Mouse (Mus musculus) myocyte (in vitro differentiated cells): ENCODE results near the gene Fdx1. TPM values are rescaled to one million over a fixed set of nuclear protein-coding genes. Genes with fewer than 3 reads are reported as not detected.

Experiments used
- H3K27me3 ChIP-seq: one replicate; pipeline ENCODE4 v1.6.1; 2011; ENCODE audit not compliant: control insufficient read depth, insufficient read depth, insufficient read length
- H3K36me3 ChIP-seq: one replicate; pipeline ENCODE4 v1.6.1; 2011; ENCODE audit not compliant: control insufficient read depth, insufficient read depth
- H3K4me2 ChIP-seq: one replicate; pipeline ENCODE4 v1.6.1; 2011; ENCODE audit warnings: low read depth, control low read depth
- H3K4me3 ChIP-seq: one replicate; pipeline ENCODE4 v1.5.1; 2011; ENCODE audit warnings: mild to moderate bottlenecking, control low read depth, moderate library complexity
- H3K79me2 ChIP-seq: one replicate; pipeline ENCODE4 v1.6.1; 2011; ENCODE audit not compliant: control insufficient read depth, insufficient read depth
- H3ac ChIP-seq: one replicate; pipeline ENCODE4 v1.6.1; 2011; ENCODE audit not compliant: control insufficient read depth, insufficient read length
- CEBPB ChIP-seq: IDR thresholded peaks from 2 replicates; pipeline ENCODE4 v1.6.1; 2011; ENCODE audit warnings: mild to moderate bottlenecking, moderate library complexity; ENCODE audit not compliant: poor library complexity, insufficient read depth, severe bottlenecking
- E2F4 ChIP-seq: IDR thresholded peaks from one replicate; pipeline ENCODE4 v1.6.1; 2011; ENCODE audit warnings: mild to moderate bottlenecking, control low read depth, moderate library complexity; ENCODE audit not compliant: insufficient read depth
- MAX ChIP-seq: IDR thresholded peaks from one replicate; pipeline ENCODE4 v1.6.1; 2011; ENCODE audit warnings: low read depth, mild to moderate bottlenecking, control low read depth
- MYOD1 ChIP-seq, 3 experiments: IDR thresholded peaks; one replicate each; pipeline ENCODE4 v1.6.1; 2011; ENCODE audit warnings: control low read depth in 2 of 3, low read depth in 2 of 3, mild to moderate bottlenecking in 2 of 3, moderate library complexity in 1 of 3; ENCODE audit not compliant: insufficient read length in 2 of 3, control insufficient read depth in 1 of 3
- MYOG ChIP-seq, 3 experiments: IDR thresholded peaks; one replicate each; pipeline ENCODE4 v1.6.1; 2011; ENCODE audit warnings: control low read depth in 2 of 3, low read depth in 2 of 3, mild to moderate bottlenecking in 2 of 3; ENCODE audit not compliant: insufficient read length in 2 of 3, control insufficient read depth in 1 of 3, insufficient read depth in 1 of 3
- POLR2A ChIP-seq: IDR thresholded peaks from one replicate; pipeline ENCODE4 v1.6.1; 2011; ENCODE audit warnings: low read depth, mild to moderate bottlenecking, control low read depth, moderate library complexity; ENCODE audit not compliant: insufficient read length
- POLR2AphosphoS2 ChIP-seq: IDR thresholded peaks from one replicate; pipeline ENCODE4 v1.6.1; 2011; ENCODE audit warnings: low read depth, control low read depth; ENCODE audit not compliant: insufficient read length
- REST ChIP-seq: IDR thresholded peaks from one replicate; pipeline ENCODE4 v1.6.1; 2011; ENCODE audit warnings: mild to moderate bottlenecking, control low read depth, moderate library complexity; ENCODE audit not compliant: insufficient read depth, insufficient read length
- SRF ChIP-seq: IDR thresholded peaks from one replicate; pipeline ENCODE4 v1.6.1; 2011; ENCODE audit warnings: low read depth; ENCODE audit not compliant: control insufficient read depth, insufficient read length
- TCF12 ChIP-seq: IDR thresholded peaks from one replicate; pipeline ENCODE4 v1.6.1; 2011; ENCODE audit warnings: mild to moderate bottlenecking, control low read depth; ENCODE audit not compliant: poor library complexity, insufficient read depth, severe bottlenecking
- TCF3 ChIP-seq: IDR thresholded peaks from one replicate; pipeline ENCODE4 v1.6.1; 2011; ENCODE audit warnings: low read depth, control low read depth; ENCODE audit not compliant: insufficient read length
- USF1 ChIP-seq: IDR thresholded peaks from one replicate; pipeline ENCODE4 v1.6.1; 2011; ENCODE audit warnings: low read depth, mild to moderate bottlenecking, control low read depth, moderate library complexity
- polyA plus RNA-seq: library from polyadenylated mRNA; unstranded; fragments of >200 nt; fragmentation: generic; extraction: Trizol; gene quantifications from one replicate; pipeline ENCODE4 v1.2.1, GENCODE M21; 2012; ENCODE audit warnings: missing spikeins

Fdx1 gene
- polyA plus RNA-seq, 1 experiment: 16.0 TPM

DNA sequence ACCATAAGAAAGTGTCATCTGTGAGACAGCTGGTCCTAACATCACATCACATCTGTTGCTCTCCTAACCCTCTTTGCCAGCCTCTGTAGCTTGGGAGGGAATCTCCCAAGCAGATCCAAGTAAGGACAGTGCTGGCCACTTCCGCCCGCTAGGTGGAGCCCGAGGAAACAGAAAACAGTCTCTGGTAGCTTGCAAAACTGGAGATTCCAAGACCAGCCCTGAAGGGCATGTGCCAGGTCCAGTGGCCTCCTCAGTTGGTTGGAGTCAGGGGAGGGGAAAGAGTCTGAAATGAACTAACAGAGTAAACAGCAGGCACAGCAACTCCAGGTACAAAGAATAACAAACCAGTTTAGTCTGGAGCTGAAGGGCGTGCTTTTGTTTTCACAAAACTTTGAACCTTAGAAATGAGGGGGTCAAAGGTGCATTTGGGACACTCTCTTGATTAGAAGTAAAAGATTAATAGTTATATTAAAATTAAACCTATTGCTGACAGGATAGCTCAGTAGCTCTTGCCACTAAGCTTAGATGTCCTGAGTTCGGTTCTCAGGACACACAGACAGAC, 14.2 kb upstream of the Fdx1 start:
- TF ChIP-seq POLR2AphosphoS2: no peak
- no peak for TF ChIP-seq CEBPB

DNA sequence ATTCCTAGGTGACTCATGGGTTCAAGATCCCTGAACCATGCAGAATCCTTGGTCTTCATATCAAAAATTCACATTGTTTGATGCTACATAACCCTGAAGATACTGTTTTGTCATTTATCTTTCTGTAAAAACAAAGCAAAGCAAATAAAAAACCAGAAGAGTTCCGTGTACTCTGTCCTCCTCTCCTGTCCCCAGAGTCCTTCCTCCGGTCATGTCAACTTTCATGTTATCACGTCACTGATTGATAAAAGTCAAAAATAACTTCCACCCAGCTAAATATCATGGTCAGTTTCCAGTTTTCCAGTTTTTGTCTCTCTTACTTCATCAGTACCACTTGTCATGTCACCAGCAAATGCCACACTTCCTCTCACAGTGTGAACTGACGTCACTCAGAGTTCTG, 11.5 kb upstream of the Fdx1 start:
- no peak for TF ChIP-seq MYOG (IDR thresholded peaks at IDR 0.05; ENCODE audit: control insufficient read depth in 1 of 3, insufficient read depth in 1 of 3, insufficient read length in 2 of 3, low read depth in 2 of 3)
- no peak for TF ChIP-seq MYOD1 (IDR thresholded peaks at IDR 0.05; ENCODE audit: control insufficient read depth in 1 of 3, insufficient read length in 2 of 3, low read depth in 2 of 3)
- TF ChIP-seq CEBPB: no peak
- TF ChIP-seq POLR2A: no peak
- H3K4me3 ChIP-seq: no peak overlapping the region

More for the DNA sequence above, 14.2 kb upstream of the Fdx1 start:
- H3K4me3 ChIP-seq: no peak overlapping the region
- H3ac ChIP-seq: no peak overlapping the region
- no peaks in the 10 kb centered on the region for H3K36me3 ChIP-seq
- no peaks in the 10 kb centered on the region for H3K27me3 ChIP-seq
- H3K4me2 ChIP-seq: no peak overlapping the region
- H3K79me2 ChIP-seq: no peaks in the 10 kb centered on the region

DNA sequence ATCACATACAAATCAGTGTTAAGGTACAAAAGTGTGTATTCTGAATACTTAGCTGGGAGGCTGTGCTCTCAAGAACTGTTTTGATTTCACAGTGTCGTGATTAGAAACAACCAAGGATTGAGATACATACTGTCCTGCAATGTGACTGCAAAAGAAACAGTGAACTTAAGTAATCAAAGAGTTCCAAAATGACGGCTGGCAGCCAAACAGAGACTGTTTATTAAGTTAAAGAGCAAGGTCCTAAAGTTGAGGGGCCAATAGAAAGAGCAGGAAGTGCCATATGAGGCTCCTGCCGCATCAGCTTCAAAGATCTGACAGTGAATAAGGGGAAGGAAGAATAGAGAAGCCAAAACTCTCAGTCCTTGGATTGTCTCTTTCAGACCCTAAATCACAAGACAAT, 10.5 kb upstream of the Fdx1 start:
- Histone ChIP-seq H3K4me2 (no peak overlapping the region), H3K4me3 (no peak overlapping the region), H3K27me3 (no peaks in the 10 kb centered on the region), H3K36me3 (no peaks in the 10 kb centered on the region), H3ac (no peak overlapping the region), H3K79me2 (no peaks in the 10 kb centered on the region)
- no peak for TF ChIP-seq TCF12
- no peak for TF ChIP-seq E2F4
- TF ChIP-seq POLR2A: no peak
- TF ChIP-seq REST: no peak
- TF ChIP-seq USF1: no peak
- no peak for TF ChIP-seq MAX
- no peak for TF ChIP-seq POLR2AphosphoS2
- TF ChIP-seq CEBPB: no peak
- no peak for TF ChIP-seq MYOD1 (IDR thresholded peaks at IDR 0.05; ENCODE audit: control insufficient read depth in 1 of 3, insufficient read length in 2 of 3, low read depth in 2 of 3)
- TF ChIP-seq MYOG (IDR thresholded peaks at IDR 0.05; ENCODE audit: control insufficient read depth in 1 of 3, insufficient read depth in 1 of 3, insufficient read length in 2 of 3, low read depth in 2 of 3): no peak
- no peak for TF ChIP-seq SRF
- TF ChIP-seq TCF3: no peak

More for the DNA sequence above, 11.5 kb upstream of the Fdx1 start:
- Histone ChIP-seq H3K4me2 (no peak overlapping the region), H3ac (no peak overlapping the region), H3K36me3 (no peaks in the 10 kb centered on the region), H3K27me3 (no peaks in the 10 kb centered on the region), H3K79me2 (no peaks in the 10 kb centered on the region)

DNA sequence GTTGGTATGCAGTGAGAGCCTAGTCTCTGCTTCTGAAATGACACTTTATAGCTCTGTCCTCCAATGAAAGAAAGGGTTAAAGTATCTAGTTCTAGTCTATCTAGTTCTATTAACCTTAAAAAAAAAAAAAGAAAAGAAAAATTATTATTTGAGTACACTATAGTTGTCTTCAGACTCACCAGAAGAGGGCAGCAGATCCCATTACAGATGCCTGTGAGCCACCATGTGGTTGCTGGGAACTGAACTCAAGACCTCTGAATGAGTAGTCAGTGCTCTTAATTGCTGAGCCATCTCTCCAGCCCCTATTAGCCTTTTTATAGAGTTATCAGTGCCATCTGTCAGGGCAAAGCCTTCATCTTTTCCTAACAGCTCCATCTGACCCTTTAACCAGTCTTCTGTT, 3.0 kb upstream of the Fdx1 start:
- Histone ChIP-seq H3K79me2 (no peaks in the 10 kb centered on the region), H3K27me3 (no peaks in the 10 kb centered on the region), H3K36me3 (no peaks in the 10 kb centered on the region), H3K4me2 (no peak overlapping the region), H3K4me3 (no peak overlapping the region), H3ac (no peak overlapping the region)
- TF ChIP-seq POLR2A (no peak), SRF (no peak), TCF3 (no peak), MYOD1 (IDR thresholded peaks at IDR 0.05; ENCODE audit: control insufficient read depth in 1 of 3, insufficient read length in 2 of 3, low read depth in 2 of 3) (no peak), TCF12 (no peak), E2F4 (no peak), MAX (no peak), POLR2AphosphoS2 (no peak), CEBPB (no peak), MYOG (IDR thresholded peaks at IDR 0.05; ENCODE audit: control insufficient read depth in 1 of 3, insufficient read depth in 1 of 3, insufficient read length in 2 of 3, low read depth in 2 of 3) (no peak), REST (no peak), USF1 (no peak)

DNA sequence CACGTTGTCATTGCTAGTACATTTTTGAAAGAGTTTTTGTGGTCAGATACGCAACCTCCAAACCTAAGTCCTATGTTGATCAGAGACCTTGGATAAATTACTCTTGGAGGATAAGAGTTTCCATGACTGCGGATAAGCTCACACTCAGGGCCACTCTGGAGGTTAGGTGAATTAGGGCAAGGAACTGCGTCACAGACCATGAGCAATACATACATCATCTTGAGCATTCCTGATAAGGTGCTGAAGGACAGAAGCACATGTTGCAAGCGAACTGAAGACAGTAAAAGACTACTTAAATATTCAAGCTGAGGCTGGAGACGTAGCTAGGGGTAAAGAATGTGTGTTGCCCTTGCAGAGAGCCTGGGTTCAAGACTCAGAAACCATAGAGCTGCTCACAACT, 754 bp upstream of the Fdx1 start:
- Histone ChIP-seq H3K36me3 (no peaks in the 10 kb centered on the region), H3K4me3 (peak overlapping the region; percentile 33), H3K79me2 (no peaks in the 10 kb centered on the region), H3K4me2 (peak overlapping the region; percentile 94), H3K27me3 (no peaks in the 10 kb centered on the region), H3ac (no peak overlapping the region)
- TF ChIP-seq CEBPB (no peak), POLR2AphosphoS2 (no peak), MYOD1 (IDR thresholded peaks at IDR 0.05; ENCODE audit: control insufficient read depth in 1 of 3, insufficient read length in 2 of 3, low read depth in 2 of 3) (peak in 1 of 3 experiments; percentile 16)
